Mouse (Mus musculus) neural tube, embryonic 10.5 days (tissue): Measurements from ENCODE around the gene March2.
A peak's percentile ranks its signal among the peaks of the same experiment; 100 is the strongest.
"Not testable (repeated sequence)": the region's sequence is repeated elsewhere in the genome, so short reads cannot be mapped to it uniquely, and the experiment has no call there.

ENCODE experiments used
- DNase-seq: peaks from one replicate; pipeline ENCODE4 v3.0.0-alpha.2; 2017; ENCODE audit warnings: low spot score; ENCODE audit errors: extremely low spot score

Gene March2

GRCm38 (mm10) chr17:33718384-33718881 lies at the start of gene March2:
Gene March2 (minus strand): TSS chr17:33718670.
- peak; percentile 94 for DNase-seq

GRCm38 (mm10) chr17:33766389-33766788 lies 47.9 kb upstream of the March2 start:
- DNase-seq = no peak

DNA sequence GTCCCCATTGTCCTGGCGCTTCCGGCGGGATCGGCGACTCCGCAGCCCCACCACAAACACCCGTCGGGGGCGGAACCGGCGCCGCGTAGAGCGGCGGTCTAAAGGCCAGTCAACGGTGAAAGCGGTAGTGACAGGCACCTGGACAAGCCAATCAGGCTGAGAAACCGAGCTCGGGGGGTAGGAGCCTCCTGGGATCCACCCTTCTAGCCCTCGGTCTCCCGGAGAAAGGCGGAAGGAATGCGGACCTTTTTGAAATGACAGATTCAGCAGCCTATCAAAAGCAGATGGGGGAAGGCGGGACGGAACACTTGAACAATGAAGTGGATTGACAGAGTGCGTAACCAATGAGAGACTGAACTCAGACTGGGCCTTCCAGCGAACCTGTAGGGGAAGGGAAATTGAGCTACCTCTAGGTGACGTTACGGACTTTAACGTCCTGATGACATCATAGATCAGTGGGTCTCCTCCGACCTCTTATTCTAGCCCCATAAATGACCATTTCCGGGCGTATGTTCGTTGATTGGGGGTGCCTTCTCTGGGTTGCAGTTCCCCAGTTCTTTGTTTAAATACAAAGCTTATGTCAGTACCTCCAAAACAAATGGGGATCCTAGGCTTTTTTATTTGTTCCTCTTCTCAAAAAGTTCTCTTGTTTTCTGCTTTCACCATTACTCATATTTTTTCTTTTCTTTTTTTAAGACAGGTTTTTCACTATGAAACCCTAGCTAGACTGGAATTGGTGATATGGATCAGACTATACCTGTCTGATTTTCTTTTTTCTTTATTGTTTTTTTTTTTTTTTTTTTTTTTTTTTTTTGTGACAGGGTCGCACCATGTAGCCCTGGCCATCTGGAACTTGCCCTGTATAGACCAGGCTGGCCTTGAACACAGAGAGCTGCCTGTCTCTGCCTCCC lies 42.0 kb upstream of the March2 start, which contains the start of gene Rab11b:
Gene Rab11b (minus strand): TSS at position 276 of the 911 bp plus-strand sequence.
- DNase-seq = peak; percentile 97

GRCm38 (mm10) chr17:33759767-33760254 lies 41.3 kb upstream of the March2 start:
- peak; percentile 94 for DNase-seq

GRCm38 (mm10) chr17:33757231-33757630 lies 38.8 kb upstream of the March2 start:
- DNase-seq = no peak

DNA sequence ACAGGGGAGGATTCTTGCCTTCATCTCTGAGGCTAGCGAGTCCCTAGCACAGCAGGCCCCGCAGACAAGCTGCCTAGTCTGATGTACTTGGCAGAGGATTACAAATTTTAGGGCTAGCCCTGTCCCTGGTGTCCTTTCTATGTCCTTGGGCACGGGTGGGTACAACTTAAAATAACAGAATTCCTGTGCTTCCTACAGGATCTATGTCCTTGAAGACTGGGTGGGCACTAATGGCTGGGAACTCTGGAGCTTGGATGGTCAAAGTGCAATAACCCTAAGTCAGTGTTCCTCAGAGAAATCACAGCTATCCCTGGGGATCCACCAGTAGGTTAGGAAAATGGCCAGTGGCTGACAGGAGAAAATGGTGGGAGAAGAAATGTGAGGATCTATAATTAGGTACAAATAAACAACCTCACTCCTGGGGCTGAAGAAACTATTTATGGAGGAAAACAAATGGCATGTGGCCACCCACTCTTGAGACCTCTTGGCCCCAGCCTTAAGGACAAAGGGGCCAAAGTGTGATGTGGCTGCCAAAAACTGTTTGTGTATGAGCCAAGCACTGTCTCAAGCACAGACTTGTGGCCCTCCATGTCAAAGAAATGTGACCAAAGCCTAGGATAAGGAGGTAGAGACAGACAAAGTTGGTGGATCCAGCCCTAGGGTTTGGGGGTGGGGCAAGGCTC lies 37.8 kb upstream of the March2 start:
- no peak for DNase-seq

DNA sequence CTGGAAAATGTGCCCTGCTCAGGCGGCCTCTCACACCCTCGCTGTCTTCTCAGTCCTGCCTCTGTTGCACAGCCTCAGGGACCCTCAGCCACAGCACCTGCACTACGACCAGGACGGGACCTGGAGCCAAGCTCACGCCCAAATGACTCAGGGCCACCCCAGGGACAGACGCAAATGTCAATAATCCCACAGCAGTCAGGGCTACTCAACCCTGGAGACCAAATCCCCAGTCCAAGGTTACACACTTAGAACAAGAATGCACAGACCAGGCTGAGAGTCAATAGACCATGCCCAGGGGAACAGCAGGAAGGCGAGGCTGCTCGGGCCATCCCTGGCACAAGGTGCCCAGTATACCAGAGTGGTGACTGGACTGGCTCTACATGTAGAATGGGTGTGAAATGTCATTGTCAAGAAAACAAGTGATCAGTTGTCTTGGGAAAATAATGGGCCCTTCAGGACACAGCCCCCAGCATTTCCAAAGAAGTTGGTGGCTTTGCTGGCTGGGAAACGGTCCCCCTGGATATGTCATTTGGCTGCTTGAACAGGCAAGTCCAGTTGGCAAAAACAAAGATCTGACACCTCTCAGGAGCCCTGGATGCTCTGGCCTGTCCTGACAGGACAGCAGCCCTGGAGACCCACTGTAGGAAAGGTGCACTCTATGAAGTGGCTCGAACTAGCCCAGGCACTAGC lies 37.1 kb upstream of the March2 start:
- DNase-seq = no peak

DNA sequence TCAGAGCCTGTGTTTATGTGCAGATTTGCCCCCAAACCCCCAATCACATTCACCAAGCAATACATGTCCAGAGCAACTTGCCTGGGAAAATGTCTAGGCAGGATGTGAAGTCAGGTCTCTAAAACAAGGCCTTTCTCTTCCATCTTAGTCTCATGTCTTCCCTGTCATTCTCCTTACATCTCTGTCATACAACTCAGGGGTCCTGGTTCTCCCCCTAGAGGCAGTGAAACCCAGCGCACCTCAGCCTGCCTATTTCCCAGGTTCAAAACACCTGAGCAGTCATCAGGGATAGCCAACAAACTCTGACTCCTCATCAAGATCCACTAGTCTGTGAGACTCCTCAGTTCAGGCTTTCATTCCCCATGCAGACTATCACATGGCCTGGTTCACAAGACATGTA lies 36.2 kb upstream of the March2 start:
- no peak for DNase-seq

- no peak for DNase-seq
These were observed 33.8 kb upstream of the March2 start for GRCm38 (mm10) chr17:33752297-33752696.

- DNase-seq = no peak
These were observed 32.7 kb upstream of the March2 start for GRCm38 (mm10) chr17:33751181-33751580.

DNA sequence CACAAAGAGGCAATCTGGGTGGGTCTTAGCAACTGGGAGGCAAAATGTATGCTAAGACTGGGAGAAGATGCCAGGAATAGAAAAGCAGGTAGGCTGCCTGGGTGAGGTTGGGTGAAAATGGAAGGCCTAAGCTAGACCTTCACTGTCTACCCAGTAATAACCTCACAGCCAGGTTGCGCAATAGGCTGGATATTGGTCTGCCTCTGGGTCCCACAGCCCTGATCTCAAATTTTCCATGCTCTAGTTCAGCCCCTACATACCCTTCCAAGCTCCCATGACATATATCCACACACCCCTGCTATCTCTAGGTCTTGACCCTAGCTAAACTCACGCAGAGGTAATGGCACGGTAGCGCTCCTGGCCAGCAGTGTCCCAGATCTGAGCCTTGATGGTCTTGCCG lies 31.0 kb upstream of the March2 start:
- DNase-seq = no peak

GRCm38 (mm10) chr17:33746011-33746410 lies 27.5 kb upstream of the March2 start:
- DNase-seq = no peak

- no peak for DNase-seq
These were observed 26.4 kb upstream of the March2 start for GRCm38 (mm10) chr17:33744686-33745384.

GRCm38 (mm10) chr17:33742420-33742819 lies 23.9 kb upstream of the March2 start:
- no peak for DNase-seq

DNA sequence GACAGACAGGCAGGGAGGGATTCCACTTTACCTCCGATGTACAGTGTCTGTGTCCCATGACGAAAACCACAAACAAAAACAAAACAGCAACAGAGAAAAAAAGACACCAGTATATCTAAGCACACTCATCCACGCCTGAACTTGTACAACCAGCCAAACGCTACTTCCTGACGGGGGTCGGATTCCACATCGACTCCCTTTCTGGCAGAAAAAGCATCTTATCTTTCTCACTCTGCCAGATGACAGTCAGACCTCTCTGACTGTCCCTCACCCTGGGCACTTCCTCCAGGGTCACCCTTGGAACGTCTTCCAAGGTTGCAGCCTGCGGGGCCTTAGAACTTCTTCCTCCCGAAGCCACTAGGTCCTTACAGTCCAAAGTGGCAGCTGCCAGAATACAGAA lies 15.1 kb upstream of the March2 start:
- not testable (repeated sequence) for DNase-seq

DNA sequence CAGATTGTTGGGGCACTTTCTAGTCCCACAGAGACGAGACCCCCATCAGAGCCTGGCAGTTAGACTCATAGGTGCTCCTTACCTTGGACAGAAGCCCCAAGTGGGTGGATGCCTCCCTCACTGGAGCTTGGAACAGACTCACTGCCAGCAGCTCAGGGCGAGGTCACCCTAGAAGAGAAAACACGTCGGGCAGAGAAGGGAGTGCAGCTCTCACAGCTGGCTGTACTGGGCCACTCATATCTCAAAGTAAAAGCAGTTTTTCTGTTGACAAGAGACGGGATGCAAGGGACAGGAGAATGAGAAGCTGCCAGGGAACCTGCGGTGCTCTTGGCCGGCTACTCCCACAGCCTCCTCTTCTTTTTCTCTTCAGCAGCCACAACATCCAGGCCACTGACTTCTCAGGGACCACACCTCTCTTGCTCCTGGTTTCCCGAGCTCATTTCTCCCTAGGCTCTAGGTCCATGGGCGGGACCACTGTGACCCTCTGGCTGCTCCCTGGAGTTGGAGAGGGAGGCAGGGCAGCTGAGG lies 14.2 kb upstream of the March2 start:
- DNase-seq = not testable (repeated sequence)

DNA sequence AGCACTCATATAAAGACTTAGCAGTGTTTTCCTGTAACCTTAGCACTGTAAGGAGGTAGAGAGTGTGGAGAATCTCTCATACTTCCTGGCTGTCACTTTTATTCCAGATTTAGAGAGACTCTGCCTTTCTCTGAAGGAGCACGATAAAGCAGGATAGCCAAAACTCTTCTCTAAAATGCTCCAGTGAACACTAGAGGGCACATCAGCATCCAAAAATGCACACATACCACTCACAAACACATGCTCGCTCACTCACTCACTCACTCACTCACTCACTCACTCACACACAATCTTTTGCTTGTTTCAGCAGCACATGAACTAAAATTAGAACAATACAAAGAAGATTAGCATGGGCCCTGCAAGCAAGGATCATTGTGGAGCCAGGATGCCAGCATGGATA lies 10.7 kb upstream of the March2 start:
- DNase-seq = no peak

DNA sequence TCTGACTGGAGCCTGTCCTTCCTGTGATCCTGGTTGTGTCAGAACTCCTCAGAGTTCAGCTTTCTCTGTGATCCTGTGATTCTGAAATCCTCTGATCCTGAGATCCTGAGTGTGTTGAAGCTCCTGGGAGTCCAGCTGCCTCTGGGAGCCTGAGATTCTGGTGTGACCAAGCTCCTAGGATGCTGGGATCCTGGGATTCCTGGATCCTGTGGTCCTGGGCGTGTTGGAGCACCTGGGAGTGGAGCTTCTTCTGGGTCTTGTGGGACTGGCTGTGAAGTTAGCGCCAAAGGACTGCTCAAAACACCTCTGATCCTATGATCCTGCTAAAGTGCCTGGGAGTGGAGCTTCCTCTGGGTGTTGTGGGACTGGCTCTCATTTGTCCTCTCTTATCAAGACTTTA lies 9.9 kb upstream of the March2 start:
- DNase-seq = no peak

DNA sequence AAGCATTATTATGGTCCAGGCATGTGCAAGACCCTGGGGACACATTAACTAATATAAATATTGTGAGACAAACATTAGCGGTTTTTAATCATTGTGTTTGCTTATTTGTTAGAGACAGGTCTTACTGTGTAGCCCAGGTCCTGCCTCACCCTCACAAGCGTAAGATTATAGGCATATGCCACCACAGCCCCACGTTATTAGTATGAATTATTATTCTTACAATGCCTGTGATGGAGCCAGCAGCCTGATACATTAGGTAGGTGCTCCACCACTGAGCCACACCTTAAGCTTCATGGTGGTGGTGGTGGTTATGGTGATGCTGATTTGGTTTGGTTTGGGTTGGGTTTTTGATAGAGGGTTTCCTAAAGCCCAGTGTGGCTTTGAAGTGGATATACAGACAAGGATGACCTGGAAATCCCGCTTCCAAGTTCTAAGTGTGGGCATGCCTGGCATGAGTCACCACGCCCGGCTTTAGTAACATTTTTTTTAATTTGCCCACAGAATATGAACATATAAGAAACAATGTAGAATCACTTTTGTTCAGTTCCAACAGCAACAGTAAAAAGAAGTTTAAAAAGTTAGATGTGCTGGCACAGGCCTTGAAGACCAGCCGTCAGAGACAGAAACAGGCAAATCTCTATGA lies 1.4 kb upstream of the March2 start:
- no peak for DNase-seq
